Mouse (Mus musculus): ENCODE measurements at regions not wholly inside any gene's neighbourhood (a gene's known extent, or its start where the extent isn't known, plus 50 kb on each side); places are given as distances from the start of the nearest gene placed in this dataset.

- Histone ChIP-seq H3K27ac (ENCODE audit: insufficient read depth, low read length) (0 out of 2 replicates have a peak overlapping the region, but pooled peaks have one; percentile 17), H3K4me3 (ENCODE audit: insufficient read depth, low read length) (no peak overlapping the region), H3K4me1 (ENCODE audit: control insufficient read depth, insufficient read depth, low read length) (peaks cover 10% of the 10 kb centered on the region)
- TF ChIP-seq POLR2A (IDR thresholded peaks at IDR 0.05; ENCODE audit: low read depth, low read length) (no peak), CTCF (IDR thresholded peaks at IDR 0.05; ENCODE audit: borderline replicate concordance, insufficient read depth, low read length) (no peak)
Observed at GRCm38 (mm10) chr15:26953818-26954385, 58.5 kb upstream of the Fbxl7 start.

- TF ChIP-seq CTCF (IDR thresholded peaks at IDR 0.05; ENCODE audit: borderline replicate concordance, insufficient read depth, low read length) (no peak), POLR2A (IDR thresholded peaks at IDR 0.05; ENCODE audit: low read depth, low read length) (no peak)
- Histone ChIP-seq H3K4me1 (ENCODE audit: control insufficient read depth, insufficient read depth, low read length) (peaks cover 7% of the 10 kb centered on the region), H3K4me3 (ENCODE audit: insufficient read depth, low read length) (no peak overlapping the region), H3K27ac (ENCODE audit: insufficient read depth, low read length) (no peak overlapping the region)
Observed at GRCm38 (mm10) chr15:26958980-26959379, 63.6 kb upstream of the Fbxl7 start.

- TF ChIP-seq POLR2A (IDR thresholded peaks at IDR 0.05; ENCODE audit: low read depth, low read length) (no peak), CTCF (IDR thresholded peaks at IDR 0.05; ENCODE audit: borderline replicate concordance, insufficient read depth, low read length) (no peak)
- no peaks in the 10 kb centered on the region for H3K4me1 ChIP-seq (ENCODE audit: control insufficient read depth, insufficient read depth, low read length)
- H3K4me3 ChIP-seq (ENCODE audit: insufficient read depth, low read length) = no peak overlapping the region
- H3K27ac ChIP-seq (ENCODE audit: insufficient read depth, low read length) = no peak overlapping the region
Observed at GRCm38 (mm10) chr15:26968392-26969025, 73.1 kb upstream of the Fbxl7 start.

- Histone ChIP-seq H3K27ac (ENCODE audit: insufficient read depth, low read length) (no peak overlapping the region), H3K4me1 (ENCODE audit: control insufficient read depth, insufficient read depth, low read length) (no peaks in the 10 kb centered on the region), H3K4me3 (ENCODE audit: insufficient read depth, low read length) (no peak overlapping the region)
- no peak for TF ChIP-seq CTCF (IDR thresholded peaks at IDR 0.05; ENCODE audit: borderline replicate concordance, insufficient read depth, low read length)
Observed at GRCm38 (mm10) chr15:26970770-26971169, 75.4 kb upstream of the Fbxl7 start.

GRCm38 (mm10) chr15:26993054-26993453, 97.7 kb upstream of the Fbxl7 start:
- no peak for TF ChIP-seq POLR2A (IDR thresholded peaks at IDR 0.05; ENCODE audit: low read depth, low read length)
- no peak for TF ChIP-seq CTCF (IDR thresholded peaks at IDR 0.05; ENCODE audit: borderline replicate concordance, insufficient read depth, low read length)
- Histone ChIP-seq H3K4me1 (ENCODE audit: control insufficient read depth, insufficient read depth, low read length) (no peaks in the 10 kb centered on the region), H3K27ac (ENCODE audit: insufficient read depth, low read length) (no peak overlapping the region), H3K4me3 (ENCODE audit: insufficient read depth, low read length) (no peak overlapping the region)

- no peak overlapping the region for H3K4me3 ChIP-seq (ENCODE audit: insufficient read depth, low read length)
- TF ChIP-seq CTCF (IDR thresholded peaks at IDR 0.05; ENCODE audit: borderline replicate concordance, insufficient read depth, low read length) (no peak), POLR2A (IDR thresholded peaks at IDR 0.05; ENCODE audit: low read depth, low read length) (no peak)
- no peak overlapping the region for H3K27ac ChIP-seq (ENCODE audit: insufficient read depth, low read length)
- H3K4me1 ChIP-seq (ENCODE audit: control insufficient read depth, insufficient read depth, low read length) = peaks cover 8% of the 10 kb centered on the region; the same call in 1 of the 2 replicates
Observed at GRCm38 (mm10) chr15:27009069-27009468, 113.7 kb upstream of the Fbxl7 start.

GRCm38 (mm10) chr15:27013906-27014658, 118.7 kb upstream of the Fbxl7 start:
- no peak for TF ChIP-seq POLR2A (IDR thresholded peaks at IDR 0.05; ENCODE audit: low read depth, low read length)
- no peak for TF ChIP-seq CTCF (IDR thresholded peaks at IDR 0.05; ENCODE audit: borderline replicate concordance, insufficient read depth, low read length)
- H3K4me1 ChIP-seq (ENCODE audit: control insufficient read depth, insufficient read depth, low read length) = peaks cover 9% of the 10 kb centered on the region; the same call in 1 of the 2 replicates
- peak overlapping the region; percentile 34 for H3K27ac ChIP-seq (ENCODE audit: insufficient read depth, low read length)

GRCm38 (mm10) chr15:27014659-27014974, 119.2 kb upstream of the Fbxl7 start:
- TF ChIP-seq CTCF (IDR thresholded peaks at IDR 0.05; ENCODE audit: borderline replicate concordance, insufficient read depth, low read length) = no peak
- no peak for TF ChIP-seq POLR2A (IDR thresholded peaks at IDR 0.05; ENCODE audit: low read depth, low read length)
- no peak overlapping the region for H3K4me3 ChIP-seq (ENCODE audit: insufficient read depth, low read length)
- H3K4me1 ChIP-seq (ENCODE audit: control insufficient read depth, insufficient read depth, low read length) = peaks cover 9% of the 10 kb centered on the region; the same call in 1 of the 2 replicates
- H3K27ac ChIP-seq (ENCODE audit: insufficient read depth, low read length) = no peak overlapping the region

More at GRCm38 (mm10) chr15:27013906-27014658, 118.7 kb upstream of the Fbxl7 start:
- no peak overlapping the region for H3K4me3 ChIP-seq (ENCODE audit: insufficient read depth, low read length)

- TF ChIP-seq POLR2A (IDR thresholded peaks at IDR 0.05; ENCODE audit: low read depth, low read length) (no peak), CTCF (IDR thresholded peaks at IDR 0.05; ENCODE audit: borderline replicate concordance, insufficient read depth, low read length) (no peak)
- Histone ChIP-seq H3K4me3 (ENCODE audit: insufficient read depth, low read length) (no peak overlapping the region), H3K4me1 (ENCODE audit: control insufficient read depth, insufficient read depth, low read length) (peaks cover 8% of the 10 kb centered on the region), H3K27ac (ENCODE audit: insufficient read depth, low read length) (peak overlapping the region; percentile 61; the same call in 1 of the 2 replicates)
Observed at GRCm38 (mm10) chr15:27020471-27020870, 125.1 kb upstream of the Fbxl7 start.

GRCm38 (mm10) chr15:27033261-27033660, 137.9 kb upstream of the Fbxl7 start:
- H3K27ac ChIP-seq (ENCODE audit: insufficient read depth, low read length) = no peak overlapping the region
- TF ChIP-seq POLR2A (IDR thresholded peaks at IDR 0.05; ENCODE audit: low read depth, low read length) (no peak), CTCF (IDR thresholded peaks at IDR 0.05; ENCODE audit: borderline replicate concordance, insufficient read depth, low read length) (no peak)
- no peaks in the 10 kb centered on the region for H3K4me1 ChIP-seq (ENCODE audit: control insufficient read depth, insufficient read depth, low read length)
- H3K4me3 ChIP-seq (ENCODE audit: insufficient read depth, low read length) = no peak overlapping the region

All from embryonic fibroblast, embryonic 13.5 days (primary cell).